Mouse (Mus musculus): Measurements from ENCODE around the gene Kremen1.

GRCm38 (mm10) chr11:5141965-5142364 is 119.4 kb downstream of the Kremen1 start:
- TF ChIP-seq CTCF (IDR thresholded peaks at IDR 0.05; ENCODE audit: extremely low read depth, insufficient read depth, insufficient read length, insufficient replicate concordance) (no peak), POLR2A (IDR thresholded peaks at IDR 0.05; ENCODE audit: low read depth, low read length) (no peak)

Data from spleen, adult 2 months (tissue).